Mouse (Mus musculus): ENCODE results near the gene Des. TPM values are rescaled to one million over a fixed set of nuclear protein-coding genes. Genes with fewer than 3 reads are reported as not detected.
A peak's percentile ranks its signal among the peaks of the same experiment; 100 is the strongest.

Gene Des
- polyA plus RNA-seq, 1 experiment from 2014 or later = 341 TPM

DNA sequence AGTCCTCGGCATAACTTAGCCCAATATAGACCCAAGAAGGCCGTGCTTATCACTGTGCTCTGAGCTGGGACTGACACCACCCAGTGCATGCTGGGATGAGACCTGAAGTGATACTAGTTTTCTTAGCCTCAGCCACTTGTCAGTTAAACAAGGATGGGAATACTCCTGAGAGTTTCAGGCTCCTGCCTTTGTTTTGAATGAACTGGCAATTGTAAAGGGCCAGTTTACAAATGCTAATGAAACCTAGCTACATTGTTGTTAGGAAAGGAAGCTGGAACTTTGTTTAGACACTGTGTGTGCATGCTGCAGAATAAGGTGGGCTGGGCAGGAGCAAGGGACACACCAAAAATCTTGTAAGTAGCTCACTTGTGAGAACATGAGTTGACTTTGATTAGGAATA is 20.8 kb downstream of the Des start:
- H3K27ac ChIP-seq = peak overlapping the region; percentile 96
- peaks cover 24% of the 10 kb centered on the region for H3K36me3 ChIP-seq
- DNase-seq (ENCODE audit: low spot score) = no peak
- peaks cover 89% of the 10 kb centered on the region for H3K4me1 ChIP-seq
- WGBS = 26% methylated on average over 2 of the region's 2 CpGs
- peak overlapping the region; percentile 86; the same call in 1 of the 2 replicates for H3K4me3 ChIP-seq
- H3K27me3 ChIP-seq (ENCODE audit: insufficient read depth, poor library complexity, severe bottlenecking) = peaks cover 14% of the 10 kb centered on the region; the same call in 1 of the 2 replicates
- H3K9me3 ChIP-seq = no peaks in the 10 kb centered on the region

DNA sequence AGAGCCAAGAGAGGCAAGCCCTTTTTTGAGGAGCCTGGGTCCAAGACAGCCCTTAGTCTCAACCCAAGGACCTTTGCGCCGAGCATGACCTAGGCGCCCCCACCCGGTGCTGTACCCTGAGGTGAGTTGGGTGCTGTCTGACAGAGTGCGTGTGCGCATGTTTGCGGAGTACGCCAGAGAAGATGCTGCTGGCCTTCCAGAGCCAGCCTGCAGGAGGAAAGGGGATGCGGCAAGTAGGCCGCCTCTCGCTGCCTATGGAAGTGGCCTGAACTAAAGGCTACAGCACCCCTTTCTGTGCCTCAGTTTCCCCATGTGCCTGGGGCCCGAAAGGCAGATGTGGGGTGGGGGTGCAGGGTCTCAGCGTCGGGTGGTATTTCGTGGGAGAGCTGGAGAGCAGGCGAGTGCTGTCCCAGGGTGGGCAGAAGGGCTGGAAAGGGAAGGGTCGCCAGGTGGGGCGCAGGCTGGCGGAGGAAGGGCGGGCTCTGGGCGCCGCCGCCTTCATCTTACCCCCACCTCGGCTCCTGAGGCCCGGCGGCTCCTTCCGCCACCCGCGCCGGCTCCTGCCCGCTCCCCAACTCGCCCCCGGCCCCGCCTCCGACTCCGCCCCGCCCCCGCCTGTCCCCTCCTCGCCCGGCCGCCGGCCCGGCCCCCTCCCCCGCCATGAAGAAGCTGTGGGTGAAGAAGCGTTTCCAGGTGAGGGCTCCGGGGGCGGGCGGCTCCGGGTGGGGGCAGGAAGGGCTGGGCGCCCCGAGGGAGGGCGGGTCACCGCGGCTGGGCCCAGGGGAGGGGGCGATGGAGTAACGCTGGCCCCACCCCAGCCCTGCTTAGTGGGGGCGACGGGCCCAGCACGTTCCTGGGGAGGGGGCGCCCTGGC is 21.6 kb downstream of the Des start:
- H3K27me3 ChIP-seq (ENCODE audit: insufficient read depth, poor library complexity, severe bottlenecking) = peaks cover 9% of the 10 kb centered on the region; the same call in 1 of the 2 replicates
- H3K4me1 ChIP-seq = peaks cover 91% of the 10 kb centered on the region
- H3K36me3 ChIP-seq = peaks cover 24% of the 10 kb centered on the region
- no peaks in the 10 kb centered on the region for H3K9me3 ChIP-seq
- peak overlapping the region; percentile 96 for H3K27ac ChIP-seq
- WGBS = 3% methylated on average over 45 of the region's 60 CpGs
- DNase-seq (ENCODE audit: low spot score) = no peak
- peak overlapping the region; percentile 86 for H3K4me3 ChIP-seq

GRCm38 (mm10) chr1:75382356-75383071 is 22.4 kb downstream of the Des start:
- Histone ChIP-seq H3K9me3 (no peaks in the 10 kb centered on the region), H3K27ac (peak overlapping the region; percentile 96), H3K27me3 (ENCODE audit: insufficient read depth, poor library complexity, severe bottlenecking) (peaks cover 16% of the 10 kb centered on the region), H3K36me3 (peaks cover 24% of the 10 kb centered on the region), H3K4me3 (peak overlapping the region; percentile 86), H3K4me1 (peaks cover 97% of the 10 kb centered on the region)
- peak; percentile 75 for DNase-seq (ENCODE audit: low spot score)
- WGBS = 2% methylated on average over 25 of the region's 28 CpGs

DNA sequence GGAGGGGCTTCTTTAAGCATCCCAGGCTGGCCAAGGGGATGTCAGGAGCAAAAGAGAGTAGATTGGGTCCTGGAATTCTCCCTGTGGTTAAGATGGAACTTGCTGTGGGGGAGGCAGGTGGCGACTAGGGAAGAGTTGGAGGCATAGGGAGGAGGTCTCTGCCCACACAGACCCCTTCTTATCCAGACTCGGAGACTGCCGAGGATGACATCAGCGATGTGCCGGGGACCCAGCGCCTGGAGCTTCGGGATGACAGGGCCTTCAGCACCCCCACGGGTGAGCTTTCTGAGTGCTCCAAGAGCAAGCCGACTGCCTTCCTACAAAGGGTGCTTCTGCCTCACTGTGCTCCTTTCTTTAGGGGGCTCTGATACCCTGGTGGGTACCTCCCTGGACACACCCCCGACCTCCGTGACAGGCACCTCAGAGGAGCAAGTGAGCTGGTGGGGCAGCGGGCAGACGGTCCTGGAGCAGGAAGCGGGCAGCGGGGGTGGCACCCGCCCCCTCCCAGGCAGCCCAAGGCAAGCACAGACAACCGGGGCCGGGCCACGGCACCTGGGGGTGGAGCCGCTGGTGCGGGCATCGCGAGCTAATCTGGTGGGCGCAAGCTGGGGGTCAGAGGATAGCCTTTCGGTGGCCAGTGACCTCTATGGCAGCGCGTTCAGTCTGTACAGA is 24.5 kb downstream of the Des start:
- Histone ChIP-seq H3K27me3 (ENCODE audit: insufficient read depth, poor library complexity, severe bottlenecking) (peaks cover 33% of the 10 kb centered on the region), H3K27ac (peak overlapping the region; percentile 77), H3K4me1 (peaks cover 98% of the 10 kb centered on the region), H3K9me3 (no peaks in the 10 kb centered on the region), H3K4me3 (peak overlapping the region; percentile 12; the same call in 1 of the 2 replicates), H3K36me3 (peaks cover 36% of the 10 kb centered on the region)
- 68% methylated on average over 27 of the region's 27 CpGs for WGBS
- peak; percentile 71 for DNase-seq (ENCODE audit: low spot score)

DNA sequence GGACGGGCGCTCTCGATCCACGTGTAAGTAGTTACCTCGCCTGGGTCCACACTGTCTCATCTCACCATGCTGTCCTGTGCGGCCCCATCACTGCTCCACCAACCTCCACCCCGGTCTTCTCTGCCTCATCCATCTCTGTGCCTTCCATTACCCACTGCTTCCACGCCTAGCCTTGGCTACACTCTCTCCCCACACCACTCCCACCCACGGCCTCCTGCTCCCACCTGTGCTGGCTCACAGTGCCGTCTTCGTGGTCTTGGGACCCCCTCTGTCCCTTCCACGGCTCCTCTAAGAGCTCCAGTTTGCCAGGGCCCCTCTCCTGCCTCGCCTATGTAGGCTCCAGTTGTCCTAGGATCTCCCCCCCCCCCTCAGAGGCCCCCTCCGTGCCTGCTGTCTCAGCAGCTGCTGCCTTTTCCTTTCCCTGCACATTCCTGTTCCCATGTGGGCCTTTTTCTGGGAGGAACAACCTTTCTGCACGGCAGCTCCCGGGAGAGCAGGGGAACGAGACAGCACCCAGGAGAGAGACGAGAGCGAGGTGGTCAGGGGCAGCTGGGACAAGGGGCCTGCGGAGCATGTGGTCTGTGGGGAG is 25.1 kb downstream of the Des start:
- peak overlapping the region; percentile 12; the same call in 1 of the 2 replicates for H3K4me3 ChIP-seq
- H3K27ac ChIP-seq = peak overlapping the region; percentile 77
- peaks cover 43% of the 10 kb centered on the region for H3K36me3 ChIP-seq
- peaks cover 92% of the 10 kb centered on the region for H3K4me1 ChIP-seq
- H3K9me3 ChIP-seq = no peaks in the 10 kb centered on the region
- peaks cover 39% of the 10 kb centered on the region for H3K27me3 ChIP-seq (ENCODE audit: insufficient read depth, poor library complexity, severe bottlenecking)
- WGBS = 57% methylated on average over 20 of the region's 20 CpGs
- DNase-seq (ENCODE audit: low spot score) = no peak

DNA sequence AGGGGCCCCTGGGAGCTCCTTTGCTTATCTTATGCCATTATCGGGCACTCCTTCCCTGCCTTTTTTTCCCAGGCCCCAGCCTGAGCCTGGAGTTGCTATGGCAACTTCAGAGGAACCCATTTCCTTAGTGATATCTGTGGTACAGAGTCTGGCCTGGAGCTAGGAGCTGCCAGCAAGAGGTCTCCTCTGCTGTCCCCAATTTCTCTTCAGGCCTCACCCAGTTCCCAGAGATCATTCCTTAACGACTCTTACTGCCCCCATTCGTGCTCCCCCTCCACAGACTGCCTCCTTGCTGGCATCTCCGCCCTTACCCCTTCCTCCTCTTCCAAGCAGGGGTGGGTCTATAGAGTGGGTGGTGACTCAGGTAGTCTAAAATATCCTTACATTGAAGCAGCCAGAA is 26.0 kb downstream of the Des start:
- DNase-seq (ENCODE audit: low spot score) = no peak
- WGBS = 20% methylated on average over 4 of the region's 4 CpGs

DNA sequence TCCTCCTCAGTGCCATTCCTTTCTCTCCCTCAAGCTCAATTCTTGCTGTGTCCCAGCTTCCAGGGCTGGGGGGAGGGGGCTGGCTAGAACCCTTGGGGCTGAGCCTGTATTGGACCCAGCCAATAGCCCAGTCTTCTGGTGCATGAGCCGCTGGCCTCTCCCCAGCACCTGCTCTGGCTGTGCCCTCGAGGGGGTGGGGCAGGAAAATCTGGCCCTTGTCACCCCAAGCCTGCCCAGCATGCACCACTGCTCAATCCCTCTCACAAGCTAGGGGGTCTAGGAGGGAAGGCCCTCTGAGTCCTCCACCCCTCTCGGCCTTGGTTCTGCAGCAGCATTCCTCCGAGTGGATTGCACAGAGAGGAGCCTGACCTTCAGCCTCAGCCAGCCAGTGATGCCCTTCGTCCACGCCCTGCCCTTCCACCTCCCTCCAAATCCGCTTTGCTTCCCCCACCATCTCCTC is 27.4 kb downstream of the Des start:
- Histone ChIP-seq H3K4me3 (peak overlapping the region; percentile 47), H3K4me1 (peaks cover 77% of the 10 kb centered on the region), H3K9me3 (no peaks in the 10 kb centered on the region), H3K27me3 (ENCODE audit: insufficient read depth, poor library complexity, severe bottlenecking) (peaks cover 39% of the 10 kb centered on the region), H3K36me3 (peaks cover 65% of the 10 kb centered on the region), H3K27ac (peak overlapping the region; percentile 84)
- DNase-seq (ENCODE audit: low spot score) = peak; percentile 74
- WGBS = 16% methylated on average over 7 of the region's 7 CpGs

More for the DNA sequence above, 26.0 kb downstream of the Des start:
- H3K4me3 ChIP-seq = no peak overlapping the region; the same call in 1 of the 2 replicates
- no peaks in the 10 kb centered on the region for H3K9me3 ChIP-seq
- peaks cover 39% of the 10 kb centered on the region for H3K27me3 ChIP-seq (ENCODE audit: insufficient read depth, poor library complexity, severe bottlenecking)
- H3K4me1 ChIP-seq = peaks cover 82% of the 10 kb centered on the region
- peaks cover 51% of the 10 kb centered on the region for H3K36me3 ChIP-seq
- peak overlapping the region; percentile 77; the same call in 1 of the 2 replicates for H3K27ac ChIP-seq

- H3K36me3 ChIP-seq = peaks cover 68% of the 10 kb centered on the region
- H3K4me3 ChIP-seq = peak overlapping the region; percentile 47
- DNase-seq (ENCODE audit: low spot score) = peak; percentile 75
- WGBS = 6% methylated on average over 94 of the region's 94 CpGs
- H3K27ac ChIP-seq = peak overlapping the region; percentile 84
- H3K27me3 ChIP-seq (ENCODE audit: insufficient read depth, poor library complexity, severe bottlenecking) = peaks cover 39% of the 10 kb centered on the region
- no peaks in the 10 kb centered on the region for H3K9me3 ChIP-seq
- H3K4me1 ChIP-seq = peaks cover 77% of the 10 kb centered on the region
Measured at GRCm38 (mm10) chr1:75387929-75388897, 28.1 kb downstream of the Des start.

DNA sequence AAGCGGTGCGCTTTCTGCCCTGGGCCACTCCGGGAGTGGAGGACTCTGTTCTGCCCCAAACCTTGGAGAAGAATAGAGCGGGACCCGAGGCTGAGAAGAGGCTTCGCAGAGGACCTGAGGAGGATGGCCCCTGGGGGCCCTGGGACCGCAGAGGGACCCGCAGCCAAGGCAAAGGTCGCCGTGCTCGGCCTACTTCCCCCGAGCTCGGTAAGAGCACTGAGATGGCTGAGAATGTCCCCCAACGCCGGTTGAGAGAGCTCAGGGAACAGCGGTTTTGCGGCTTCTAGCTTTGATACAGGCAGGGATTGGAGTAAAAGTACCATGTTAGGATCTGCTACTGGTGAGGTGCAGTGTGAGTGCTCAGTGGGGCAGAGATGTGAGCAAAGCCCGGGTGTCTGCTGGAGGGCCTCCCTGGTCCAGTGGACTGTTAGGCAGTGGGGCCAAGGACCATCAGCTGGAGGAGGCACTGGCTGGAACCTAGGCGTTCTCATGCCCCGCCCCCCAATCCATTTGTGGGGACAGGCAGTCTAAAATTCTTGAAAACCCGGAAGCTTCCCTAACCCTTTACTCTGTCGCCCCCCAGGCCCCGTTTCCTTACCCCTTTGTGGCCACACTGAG is 28.9 kb downstream of the Des start:
- Histone ChIP-seq H3K9me3 (no peaks in the 10 kb centered on the region), H3K27me3 (ENCODE audit: insufficient read depth, poor library complexity, severe bottlenecking) (peaks cover 39% of the 10 kb centered on the region), H3K4me3 (peak overlapping the region; percentile 47), H3K36me3 (peaks cover 63% of the 10 kb centered on the region), H3K4me1 (peaks cover 78% of the 10 kb centered on the region), H3K27ac (peak overlapping the region; percentile 84)
- WGBS = 30% methylated on average over 23 of the region's 23 CpGs
- DNase-seq (ENCODE audit: low spot score) = peak; percentile 75

DNA sequence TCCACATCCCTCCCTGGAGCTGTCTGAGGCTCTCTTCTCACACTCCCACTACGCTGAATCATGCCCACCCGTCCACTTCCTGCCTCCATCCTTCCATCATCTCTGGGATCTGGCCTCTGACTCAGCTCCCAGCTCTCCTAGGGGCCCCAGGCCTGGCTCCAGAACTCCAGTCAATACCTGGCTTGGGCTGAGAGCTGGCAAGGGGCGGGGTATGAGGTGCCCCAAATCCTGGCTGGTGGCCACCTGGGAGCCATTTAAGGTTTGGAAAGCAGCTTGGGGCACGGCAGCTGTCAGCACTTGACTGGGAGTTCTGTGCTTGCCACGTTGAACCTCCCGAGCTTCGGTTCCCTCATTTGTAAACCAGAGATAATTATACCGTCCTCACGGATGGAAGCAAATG is 33.0 kb downstream of the Des start:
- H3K9me3 ChIP-seq = no peaks in the 10 kb centered on the region
- H3K27ac ChIP-seq = peak overlapping the region; percentile 77
- no peak for DNase-seq (ENCODE audit: low spot score)
- H3K27me3 ChIP-seq (ENCODE audit: insufficient read depth, poor library complexity, severe bottlenecking) = peaks cover 21% of the 10 kb centered on the region
- H3K4me3 ChIP-seq = no peak overlapping the region
- peaks cover 77% of the 10 kb centered on the region for H3K36me3 ChIP-seq
- peaks cover 44% of the 10 kb centered on the region for H3K4me1 ChIP-seq
- WGBS = 50% methylated on average over 9 of the region's 9 CpGs

DNA sequence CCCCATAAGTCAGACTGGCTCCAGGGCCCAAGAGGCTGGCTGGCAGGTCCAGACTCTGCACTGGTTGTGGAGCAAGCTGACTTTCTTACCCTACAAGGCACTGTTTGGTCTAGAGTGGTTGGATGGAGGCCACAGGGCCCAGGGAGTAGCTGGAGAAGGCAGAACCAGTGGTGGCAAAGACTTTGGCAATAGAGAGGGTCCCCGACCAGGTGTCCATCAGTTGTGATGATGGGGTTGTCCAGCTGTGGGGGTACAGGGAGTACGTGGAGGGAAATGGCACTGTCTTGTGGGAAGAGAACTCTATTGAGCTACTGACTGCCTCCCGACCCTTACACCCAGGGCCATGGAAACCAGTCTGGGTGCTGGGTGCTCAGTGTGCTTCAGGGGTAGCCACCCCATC is 33.7 kb downstream of the Des start:
- WGBS = 98% methylated on average over 3 of the region's 3 CpGs
- Histone ChIP-seq H3K4me3 (no peak overlapping the region), H3K27me3 (ENCODE audit: insufficient read depth, poor library complexity, severe bottlenecking) (peaks cover 14% of the 10 kb centered on the region), H3K4me1 (peaks cover 44% of the 10 kb centered on the region), H3K27ac (peak overlapping the region; percentile 77), H3K9me3 (no peaks in the 10 kb centered on the region), H3K36me3 (peaks cover 71% of the 10 kb centered on the region)
- DNase-seq (ENCODE audit: low spot score) = no peak
